Mouse (Mus musculus) adipose tissue, adult 10 weeks (tissue): ENCODE data around the gene D13Ertd608e. TPM values are rescaled to one million over a fixed set of nuclear protein-coding genes. Genes with fewer than 3 reads are reported as not detected.

Experiments used
- polyA plus RNA-seq: library from polyadenylated mRNA; stranded (reverse); fragments of 350-450 nt; fragmentation: Illumina TruSeq; extraction: RNeasy Lipid Tissue Mini Kit (QIAGEN cat#74804); gene quantifications from one replicate; pipeline ENCODE4 v1.2.3, GENCODE M21; 2014; ENCODE audit warnings: low read depth, low replicate concordance

D13Ertd608e gene
- not detected for polyA plus RNA-seq

DNA sequence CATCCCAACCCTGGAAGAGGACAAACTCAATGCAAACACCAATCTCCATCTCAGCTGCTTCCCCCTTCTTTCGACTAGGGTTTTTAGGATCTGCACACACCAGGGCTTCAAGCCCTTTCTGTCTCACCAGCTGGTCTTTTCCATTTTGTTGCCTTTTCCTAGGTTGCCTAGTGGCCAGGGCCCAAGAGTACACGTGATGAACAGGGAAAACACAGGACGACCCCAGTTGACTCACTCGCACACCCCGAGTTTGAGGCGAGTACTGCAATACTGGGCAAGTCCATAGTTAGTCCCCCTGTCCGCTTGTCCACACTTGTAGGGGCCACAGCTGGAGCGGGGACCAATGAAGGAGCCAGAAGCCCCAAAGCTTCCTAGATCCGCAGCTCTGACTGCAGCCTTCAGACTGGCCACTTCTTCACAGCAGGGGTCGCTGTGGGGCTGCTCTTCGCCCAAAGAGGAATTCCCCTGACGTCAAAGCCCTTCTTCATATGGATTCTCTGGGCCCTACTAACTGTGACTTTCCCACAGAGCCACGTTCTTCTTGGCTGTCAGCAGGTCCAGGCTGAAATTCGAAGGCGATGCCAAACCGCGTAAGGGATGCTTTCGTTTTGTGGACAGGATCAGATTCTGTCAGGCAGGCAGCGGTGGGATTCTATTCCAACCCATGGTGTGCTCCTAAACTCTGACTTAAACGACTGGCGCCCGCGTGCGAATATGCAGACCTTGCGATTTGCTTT, at the start of gene D13Ertd608e:
D13Ertd608e (plus strand) TSS at position 687 of the 737 bp plus-strand sequence.

DNA sequence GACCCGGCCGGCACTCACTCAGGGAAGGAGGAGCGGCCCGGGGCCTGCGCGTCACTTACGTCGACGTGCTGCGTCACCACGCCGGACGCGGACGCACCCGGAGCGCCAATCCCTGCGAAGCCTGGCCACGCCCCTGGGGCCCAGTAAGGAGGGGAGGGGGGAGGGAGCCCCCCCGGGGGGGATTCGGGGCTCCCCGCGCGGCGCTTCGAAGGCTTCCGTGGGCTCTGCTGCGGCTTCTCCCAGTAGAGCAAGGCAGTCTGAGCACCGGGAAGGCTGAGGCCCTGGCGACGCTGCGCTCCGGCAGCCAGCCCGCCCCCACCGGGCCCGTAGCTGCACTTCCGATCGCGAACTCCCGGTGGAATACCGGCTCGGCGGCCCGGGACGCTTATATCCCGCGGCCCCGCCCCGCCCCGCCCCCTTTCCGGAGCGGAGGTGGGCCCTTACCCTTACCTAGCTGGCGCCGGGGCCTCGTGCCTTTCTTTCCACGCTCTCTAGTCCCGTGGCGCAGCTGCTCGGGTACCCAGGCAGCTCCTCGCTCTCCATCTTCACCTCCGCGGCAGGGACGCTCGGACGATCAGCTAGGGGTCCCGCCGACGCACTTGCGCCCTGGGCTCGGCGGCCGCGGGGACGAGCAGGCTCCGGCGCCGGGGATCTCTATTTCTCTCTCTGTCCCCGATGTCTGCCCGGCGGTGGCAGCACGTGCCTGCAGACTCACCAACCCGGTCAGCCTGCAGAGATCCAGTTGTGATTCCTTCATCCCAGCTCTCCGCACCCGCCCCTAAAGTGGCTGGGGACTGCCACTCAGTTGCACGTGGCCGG, 44.8 kb upstream of the D13Ertd608e start, which contains the start of gene Zfp131:
Zfp131 (minus strand) TSS at position 129 of the 819 bp plus-strand sequence.

DNA sequence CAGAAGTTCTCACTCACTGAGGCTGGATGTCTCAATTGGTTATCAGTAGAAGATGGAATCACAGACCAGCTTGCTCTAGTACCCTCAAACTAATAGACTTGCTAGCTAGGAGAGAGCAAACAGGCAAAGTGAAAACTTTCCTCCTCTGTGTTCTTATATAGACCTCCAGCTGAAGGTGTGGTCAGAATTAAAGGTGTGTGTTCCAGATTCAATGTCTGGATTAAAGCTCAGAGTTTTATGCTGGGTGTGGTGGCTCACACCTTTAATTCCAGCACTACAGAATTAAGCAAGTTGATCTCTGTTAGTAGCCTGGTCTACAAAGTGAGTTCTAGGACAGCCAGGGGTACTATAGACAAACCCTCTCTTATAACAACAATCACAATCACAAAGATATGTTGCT, 5.7 kb upstream of the D13Ertd608e start, which contains the start of gene AF067063:
AF067063 (minus strand) TSS at position 101 of the 400 bp plus-strand sequence.

DNA sequence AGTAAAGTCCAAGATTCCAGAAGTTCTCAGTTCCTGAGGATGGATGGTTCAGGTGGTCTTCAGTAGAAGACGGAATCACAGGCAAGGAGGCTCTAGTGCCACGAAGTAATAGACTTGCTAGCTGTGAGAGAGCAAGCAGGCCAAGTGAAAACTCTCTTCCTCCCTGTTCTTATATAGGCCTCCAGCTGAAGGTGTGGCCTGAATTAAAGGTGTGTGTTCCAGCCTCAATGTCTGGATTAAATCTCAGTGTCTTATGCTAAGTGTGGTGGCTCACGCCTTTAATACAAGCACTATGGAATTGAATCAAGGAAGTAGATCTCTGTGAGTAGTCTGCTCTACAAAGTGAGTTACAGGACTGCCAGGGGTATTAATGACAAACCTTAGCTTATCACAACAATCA, 58.9 kb downstream of the D13Ertd608e start, which contains the start of gene Tcstv1:
Tcstv1 (minus strand) TSS at position 101 of the 400 bp plus-strand sequence.

Other genes starting within 250 kb of the D13Ertd608e start
- gene Ccl28, start 212.2 kb upstream of the D13Ertd608e start, polyA plus RNA-seq = 4.6 TPM
- gene Hmgcs1, start 145.6 kb upstream of the D13Ertd608e start, polyA plus RNA-seq = 110 TPM
- gene Nim1k, start 80.1 kb upstream of the D13Ertd608e start, polyA plus RNA-seq = 1.0 TPM
- 20.2 TPM for gene Zfp131, start 45.1 kb upstream of the D13Ertd608e start, polyA plus RNA-seq
- not detected for gene AF067063, start 5.8 kb upstream of the D13Ertd608e start, polyA plus RNA-seq
- not detected for gene Tcstv1, start 58.8 kb downstream of the D13Ertd608e start, polyA plus RNA-seq
- gene Gm21761, start 93.3 kb downstream of the D13Ertd608e start, polyA plus RNA-seq = not detected
- not detected for gene B020031M17Rik, start 114.8 kb downstream of the D13Ertd608e start, polyA plus RNA-seq
- gene Gm36079, start 191.0 kb downstream of the D13Ertd608e start, polyA plus RNA-seq = not detected
- gene Gm21188, start 216.2 kb downstream of the D13Ertd608e start, polyA plus RNA-seq = 4.7 TPM